Mouse (Mus musculus) MEL-GATA-1-ER (cell line): ENCODE results near the gene Selenbp1.

ENCODE experiments used
- DNase-seq: peaks from one replicate; pipeline ENCODE4 v3.0.0-alpha.2; 2012; ENCODE audit warnings: low read depth; ENCODE audit errors: extremely low read depth

The Selenbp1 gene

DNA sequence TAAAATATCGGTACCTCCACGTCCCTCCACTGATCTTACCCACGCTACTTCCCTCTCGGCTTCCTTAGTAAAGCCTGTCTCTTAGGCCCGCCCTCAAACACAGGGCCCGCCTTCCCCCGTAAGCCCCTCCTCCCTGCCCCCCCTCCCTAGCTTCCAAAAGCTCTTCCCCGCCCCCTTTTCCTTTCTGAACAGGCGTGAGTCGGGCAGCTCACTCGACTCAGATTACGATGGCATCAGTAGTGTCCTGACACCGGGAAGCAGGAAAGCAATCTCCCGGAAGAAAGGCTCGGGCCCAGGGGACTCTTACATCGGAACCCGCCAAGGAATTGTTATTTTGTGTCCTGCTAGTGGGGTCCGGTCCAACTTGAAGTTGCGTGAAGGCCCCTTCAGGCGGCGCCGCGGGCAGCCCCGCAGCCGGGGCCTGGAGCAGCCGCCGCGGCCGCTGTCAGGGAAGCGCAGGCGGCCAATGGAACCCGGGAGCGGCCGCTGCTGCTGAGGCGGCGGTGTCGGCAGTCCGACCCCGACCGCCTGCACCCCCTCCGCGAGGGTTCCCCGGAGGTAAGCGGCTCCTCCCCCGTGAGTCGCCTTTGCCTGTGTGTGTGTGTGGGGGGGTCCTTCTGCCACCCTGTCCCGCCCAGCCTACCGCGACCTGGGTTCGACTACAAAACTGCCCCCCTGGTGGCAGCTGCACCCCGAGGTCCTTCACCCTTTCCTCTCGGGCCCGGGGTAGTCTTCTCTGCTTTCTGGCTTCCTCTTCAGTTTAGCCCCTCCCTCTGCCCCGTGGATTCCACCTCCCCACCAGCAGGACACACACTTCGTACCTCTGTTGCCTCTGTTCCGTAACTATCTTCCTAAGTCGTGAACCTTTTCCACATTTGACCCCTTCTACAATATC is 41.9 kb downstream of the Selenbp1 start, which contains the start of gene Pi4kb:
Gene Pi4kb (plus strand): TSS at position 204 of the 895 bp plus-strand sequence.
- DNase-seq, result peak; percentile 96

DNA sequence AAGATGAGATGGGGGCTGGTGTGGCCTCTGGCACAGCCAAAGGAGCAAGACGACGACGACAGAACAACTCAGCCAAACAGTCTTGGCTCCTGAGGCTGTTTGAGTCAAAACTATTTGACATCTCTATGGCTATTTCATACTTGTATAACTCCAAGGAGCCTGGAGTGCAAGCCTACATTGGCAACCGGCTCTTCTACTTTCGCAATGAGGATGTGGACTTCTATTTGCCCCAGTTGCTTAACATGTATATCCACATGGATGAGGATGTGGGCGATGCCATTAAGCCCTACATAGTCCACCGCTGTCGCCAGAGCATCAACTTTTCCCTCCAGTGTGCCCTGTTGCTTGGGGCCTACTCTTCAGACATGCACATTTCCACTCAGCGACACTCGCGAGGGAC is 51.5 kb downstream of the Selenbp1 start:
- no peak for DNase-seq

DNA sequence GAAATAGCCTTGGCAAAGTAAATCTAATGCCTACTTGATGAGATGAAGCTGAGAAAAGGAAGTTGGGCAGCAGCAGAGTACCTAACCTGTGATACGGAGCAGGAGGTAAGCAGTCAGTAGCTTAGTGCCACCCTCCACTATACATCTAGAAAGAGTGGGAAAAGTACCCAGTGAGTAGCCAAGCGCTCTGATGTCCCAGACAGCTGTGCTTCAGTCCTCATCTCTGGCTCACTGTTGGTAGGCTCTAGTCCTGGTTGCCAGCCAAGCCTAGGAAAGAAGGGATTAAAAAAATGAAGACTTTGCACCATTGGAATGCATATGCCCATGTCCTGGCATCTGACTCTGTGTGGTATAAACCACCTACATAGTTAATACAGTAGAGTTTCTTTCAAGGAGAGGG is 52.7 kb downstream of the Selenbp1 start:
- no peak for DNase-seq

DNA sequence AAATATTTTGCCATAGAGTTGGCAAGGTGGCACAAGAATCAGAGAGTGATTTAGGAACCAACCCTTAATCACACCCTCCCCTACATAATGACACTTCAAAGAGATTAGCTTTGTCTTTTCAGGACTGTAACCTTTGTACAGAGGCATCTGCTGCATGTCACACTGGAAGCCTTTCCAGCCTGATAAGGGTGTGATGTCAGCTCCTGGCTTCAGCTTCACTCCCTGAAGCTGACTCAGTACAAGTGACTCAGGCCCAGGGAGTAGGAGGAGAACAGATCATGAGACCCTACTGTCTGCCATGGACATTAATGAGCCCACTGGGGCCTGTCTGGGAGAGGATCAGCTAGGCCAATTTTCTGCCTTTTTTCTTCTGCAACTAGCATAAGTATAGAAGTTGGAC is 54.7 kb downstream of the Selenbp1 start:
- peak; percentile 81 for DNase-seq

DNA sequence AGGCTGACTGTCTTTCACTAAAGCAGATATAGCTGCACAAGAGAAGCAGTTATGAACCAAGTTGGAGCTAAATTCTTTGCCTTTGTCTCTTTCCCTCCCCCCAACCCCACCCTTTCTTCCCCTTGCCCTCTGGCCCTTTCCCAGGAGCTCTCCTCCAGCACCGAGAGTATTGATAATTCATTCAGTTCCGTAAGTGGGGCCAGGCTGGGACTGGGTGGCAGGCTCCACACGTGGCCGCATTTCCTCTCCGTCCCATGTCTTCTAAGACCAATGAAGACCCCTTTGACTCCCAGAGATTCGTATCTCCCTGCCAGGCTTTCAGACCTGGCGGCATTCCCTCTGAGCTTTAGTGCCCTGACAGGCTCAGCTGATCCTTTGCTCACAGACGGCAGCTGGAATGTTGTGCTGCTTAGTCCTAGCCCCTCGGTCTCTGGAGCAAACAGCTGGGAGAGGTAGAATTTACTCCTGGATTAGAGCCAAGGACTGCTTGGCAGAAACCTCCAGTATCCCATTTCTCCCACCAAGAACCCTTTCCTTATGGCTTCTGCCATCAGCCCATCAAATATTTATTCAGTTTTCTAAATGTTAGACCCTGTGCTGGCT is 56.4 kb downstream of the Selenbp1 start:
- no peak for DNase-seq
